Mouse (Mus musculus) layer of hippocampus, adult 8-10 months (tissue): ENCODE measurements at regions not wholly inside any gene's neighbourhood (a gene's known extent, or its start where the extent isn't known, plus 50 kb on each side); places are given as distances from the start of the nearest gene placed in this dataset.
A peak's percentile ranks its signal among the peaks of the same experiment; 100 is the strongest.
"Not testable (repeated sequence)": the region's sequence is repeated elsewhere in the genome, so short reads cannot be mapped to it uniquely, and the experiment has no call there.

ENCODE experiments used
- DNase-seq, 2 experiments: peaks; one replicate each; pipeline ENCODE4 v3.0.0; 2022; ENCODE audit warnings: low spot score in 2 of 2

GRCm38 (mm10) chr19:19347017-19347416 lies 236.0 kb upstream of the Rorb start:
- no peak for DNase-seq

GRCm38 (mm10) chr19:19344426-19344811 lies 233.4 kb upstream of the Rorb start:
- no peak for DNase-seq

GRCm38 (mm10) chr19:19343702-19344425 lies 232.9 kb upstream of the Rorb start:
- DNase-seq: peak; percentile 15 to 55

- not testable (repeated sequence) for DNase-seq
Observed at GRCm38 (mm10) chr19:19307142-19307541, 196.1 kb upstream of the Rorb start.

- peak; percentile 3 for DNase-seq
Observed at GRCm38 (mm10) chr19:19306476-19307131, 195.6 kb upstream of the Rorb start.

- DNase-seq: not testable (repeated sequence)
Observed at GRCm38 (mm10) chr19:19285864-19286263, 174.9 kb upstream of the Rorb start.

GRCm38 (mm10) chr19:19246837-19247560 lies 136.0 kb upstream of the Rorb start:
- DNase-seq: no peak

GRCm38 (mm10) chr19:19229305-19229994 lies 118.5 kb upstream of the Rorb start:
- no peak for DNase-seq

GRCm38 (mm10) chr19:19220826-19221225 lies 109.8 kb upstream of the Rorb start:
- peak in 1 of 2 experiments; percentile 5 for DNase-seq

- DNase-seq: no peak
Observed at GRCm38 (mm10) chr19:19219352-19219751, 108.4 kb upstream of the Rorb start.

GRCm38 (mm10) chr19:19218700-19219099 lies 107.7 kb upstream of the Rorb start:
- no peak for DNase-seq

GRCm38 (mm10) chr19:19199534-19199933 lies 88.5 kb upstream of the Rorb start:
- no peak for DNase-seq

GRCm38 (mm10) chr19:19198780-19199179 lies 87.8 kb upstream of the Rorb start:
- no peak for DNase-seq

GRCm38 (mm10) chr19:19194728-19195127 lies 83.7 kb upstream of the Rorb start:
- no peak for DNase-seq

- no peak for DNase-seq
Observed at GRCm38 (mm10) chr19:19194306-19194705, 83.3 kb upstream of the Rorb start.

- no peak for DNase-seq
Observed at GRCm38 (mm10) chr19:19172767-19173166, 61.8 kb upstream of the Rorb start.

GRCm38 (mm10) chr19:19170807-19171206 lies 59.8 kb upstream of the Rorb start:
- DNase-seq: no peak
